Mouse (Mus musculus): ENCODE measurements around the gene Yju2. TPM values are rescaled to one million over a fixed set of nuclear protein-coding genes. Genes with fewer than 3 reads are reported as not detected.

Gene Yju2
- polyA plus RNA-seq, 1 experiment, result 14.9 TPM

DNA sequence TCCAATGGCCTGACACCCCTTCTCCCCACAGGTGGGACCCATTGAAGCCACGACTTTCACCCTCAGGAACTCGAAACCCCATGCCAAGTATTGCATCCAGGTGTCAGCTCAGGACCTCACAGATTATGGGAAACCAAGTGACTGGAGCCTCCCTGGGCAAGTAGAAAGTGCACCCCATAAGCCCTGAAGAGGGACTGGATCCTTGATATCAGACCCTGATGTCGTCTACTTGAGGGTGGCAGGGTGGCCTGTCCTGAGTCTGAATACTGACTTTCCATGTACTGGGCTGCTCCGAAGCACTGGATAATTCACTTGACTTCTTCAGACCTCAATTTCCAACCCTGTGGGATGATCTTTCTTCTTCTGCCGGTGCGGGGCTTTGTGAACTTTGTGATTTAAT, 2.3 kb upstream of the Yju2 start:
- no peak overlapping the region for H3K27ac ChIP-seq (ENCODE audit: insufficient read depth, low read length)
- H3K4me3 ChIP-seq (replicated peaks; ENCODE audit: insufficient read depth, low read depth, low read length), result peak overlapping the region; percentile 60
- TF ChIP-seq CTCF (IDR thresholded peaks at IDR 0.05; ENCODE audit: borderline replicate concordance, insufficient read depth, low read depth, low read length) (no peak), POLR2A (IDR thresholded peaks at IDR 0.05; ENCODE audit: borderline replicate concordance, insufficient read depth, low read length) (no peak)
- no peaks in the 10 kb centered on the region for H3K27me3 ChIP-seq (ENCODE audit: control insufficient read depth, insufficient read depth, low read length)
- no peak for DNase-seq
- 32% methylated on average over 6 of the region's 6 CpGs for WGBS
- H3K4me1 ChIP-seq (ENCODE audit: control insufficient read depth, insufficient read depth, low read length), result peaks cover 14% of the 10 kb centered on the region

DNA sequence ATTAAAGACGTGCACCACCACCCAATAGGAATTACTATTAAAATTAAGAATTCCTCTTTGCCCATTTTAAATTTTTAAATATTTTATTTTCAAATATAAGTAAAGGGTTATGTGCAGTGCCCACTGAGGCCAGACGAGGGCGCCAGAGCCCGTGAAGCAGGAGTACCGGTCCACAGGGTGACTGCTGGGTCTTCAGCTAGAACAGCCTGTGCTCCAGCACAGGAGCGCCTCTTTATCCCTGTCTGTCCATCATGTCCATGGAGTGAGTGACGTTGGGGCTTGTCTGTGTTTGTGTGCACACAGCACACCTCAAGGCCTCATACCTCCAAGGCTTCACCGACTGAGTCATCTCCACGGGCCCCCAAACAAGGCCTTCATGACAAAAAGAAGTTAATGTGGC, 1.7 kb upstream of the Yju2 start:
- TF ChIP-seq CTCF (IDR thresholded peaks at IDR 0.05; ENCODE audit: borderline replicate concordance, insufficient read depth, low read depth, low read length) (peak; percentile 85), POLR2A (IDR thresholded peaks at IDR 0.05; ENCODE audit: borderline replicate concordance, insufficient read depth, low read length) (no peak)
- WGBS, result 11% methylated on average over 9 of the region's 9 CpGs

DNA sequence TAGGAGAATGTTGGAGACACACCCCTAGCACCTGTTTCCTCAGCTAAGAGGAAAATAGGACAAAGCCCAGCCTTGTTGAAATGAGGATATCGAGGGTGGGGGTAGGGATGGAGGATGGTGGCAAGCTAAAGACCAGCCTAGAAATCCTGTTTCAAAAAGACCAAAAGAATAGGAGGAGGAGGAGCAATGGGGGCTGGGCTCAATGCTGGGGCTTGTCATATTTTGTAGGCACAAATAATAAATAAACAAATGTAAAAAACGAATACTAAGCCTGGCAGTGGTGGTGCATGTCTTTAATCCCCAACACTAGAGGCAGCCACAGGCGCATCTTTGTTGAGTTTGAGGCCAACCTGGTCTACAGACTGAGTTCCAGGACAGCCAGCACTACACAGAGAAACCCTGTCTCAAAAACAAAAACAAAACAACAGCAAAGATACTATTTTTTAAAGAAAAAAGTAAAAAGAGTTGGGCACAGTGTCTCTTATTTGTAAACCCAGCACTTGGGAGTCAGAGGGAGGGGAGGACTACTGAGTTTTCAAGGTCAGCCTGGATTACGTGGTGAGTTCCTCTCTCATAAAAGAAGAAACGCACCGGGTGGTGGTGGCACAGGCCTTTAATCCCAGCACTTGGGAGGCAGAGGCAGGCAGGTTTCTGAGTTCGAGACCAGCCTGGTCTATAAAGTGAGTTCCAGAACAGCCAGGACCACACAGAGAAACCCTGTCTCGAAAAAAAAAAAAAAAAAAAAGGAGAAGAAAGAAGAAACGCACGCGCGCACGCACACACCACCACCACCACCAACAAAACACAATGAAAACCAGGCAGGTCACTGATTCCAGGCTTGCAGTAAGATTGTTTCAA, 944 bp upstream of the Yju2 start:
- Histone ChIP-seq H3K4me1 (ENCODE audit: control insufficient read depth, insufficient read depth, low read length) (peaks cover 14% of the 10 kb centered on the region), H3K4me3 (replicated peaks; ENCODE audit: insufficient read depth, low read depth, low read length) (no peak overlapping the region), H3K27me3 (ENCODE audit: control insufficient read depth, insufficient read depth, low read length) (no peaks in the 10 kb centered on the region), H3K27ac (ENCODE audit: insufficient read depth, low read length) (0 out of 2 replicates have a peak overlapping the region, but pooled peaks have one; percentile 4)
- 75% methylated on average over 13 of the region's 13 CpGs for WGBS
- DNase-seq, result peak; percentile 25 to 32
- TF ChIP-seq POLR2A (IDR thresholded peaks at IDR 0.05; ENCODE audit: borderline replicate concordance, insufficient read depth, low read length), result no peak
- TF ChIP-seq CTCF (IDR thresholded peaks at IDR 0.05; ENCODE audit: borderline replicate concordance, insufficient read depth, low read depth, low read length), result no peak

More for the DNA sequence above, 1.7 kb upstream of the Yju2 start:
- no peak overlapping the region for H3K4me3 ChIP-seq (replicated peaks; ENCODE audit: insufficient read depth, low read depth, low read length)
- peak; percentile 77 to 85 for DNase-seq
- no peak overlapping the region for H3K27ac ChIP-seq (ENCODE audit: insufficient read depth, low read length)
- peaks cover 14% of the 10 kb centered on the region for H3K4me1 ChIP-seq (ENCODE audit: control insufficient read depth, insufficient read depth, low read length)
- H3K27me3 ChIP-seq (ENCODE audit: control insufficient read depth, insufficient read depth, low read length), result no peaks in the 10 kb centered on the region

DNA sequence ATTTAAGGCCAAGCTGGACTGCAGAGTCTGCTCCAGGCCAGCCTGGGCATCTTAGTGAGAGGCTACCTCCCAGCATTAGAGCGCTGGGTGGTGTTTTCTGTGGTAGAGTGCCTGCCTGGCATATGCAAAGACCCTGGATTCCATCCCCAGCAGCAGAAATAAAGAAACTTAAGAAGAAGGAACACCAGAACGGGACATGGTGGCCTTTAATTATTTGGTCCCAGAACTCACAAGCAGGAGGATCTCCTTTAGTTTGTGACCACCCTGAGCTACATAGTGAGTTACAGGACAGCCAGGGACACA, 364 bp upstream of the Yju2 start:
- Histone ChIP-seq H3K27ac (ENCODE audit: insufficient read depth, low read length) (0 out of 2 replicates have a peak overlapping the region, but pooled peaks have one; percentile 4), H3K4me3 (replicated peaks; ENCODE audit: insufficient read depth, low read depth, low read length) (peak overlapping the region; percentile 89), H3K4me1 (ENCODE audit: control insufficient read depth, insufficient read depth, low read length) (peaks cover 14% of the 10 kb centered on the region), H3K27me3 (ENCODE audit: control insufficient read depth, insufficient read depth, low read length) (no peaks in the 10 kb centered on the region)
- no peak for DNase-seq
- TF ChIP-seq CTCF (IDR thresholded peaks at IDR 0.05; ENCODE audit: borderline replicate concordance, insufficient read depth, low read depth, low read length), result no peak
- no peak for TF ChIP-seq POLR2A (IDR thresholded peaks at IDR 0.05; ENCODE audit: borderline replicate concordance, insufficient read depth, low read length)
- 23% methylated on average over 2 of the region's 2 CpGs for WGBS

DNA sequence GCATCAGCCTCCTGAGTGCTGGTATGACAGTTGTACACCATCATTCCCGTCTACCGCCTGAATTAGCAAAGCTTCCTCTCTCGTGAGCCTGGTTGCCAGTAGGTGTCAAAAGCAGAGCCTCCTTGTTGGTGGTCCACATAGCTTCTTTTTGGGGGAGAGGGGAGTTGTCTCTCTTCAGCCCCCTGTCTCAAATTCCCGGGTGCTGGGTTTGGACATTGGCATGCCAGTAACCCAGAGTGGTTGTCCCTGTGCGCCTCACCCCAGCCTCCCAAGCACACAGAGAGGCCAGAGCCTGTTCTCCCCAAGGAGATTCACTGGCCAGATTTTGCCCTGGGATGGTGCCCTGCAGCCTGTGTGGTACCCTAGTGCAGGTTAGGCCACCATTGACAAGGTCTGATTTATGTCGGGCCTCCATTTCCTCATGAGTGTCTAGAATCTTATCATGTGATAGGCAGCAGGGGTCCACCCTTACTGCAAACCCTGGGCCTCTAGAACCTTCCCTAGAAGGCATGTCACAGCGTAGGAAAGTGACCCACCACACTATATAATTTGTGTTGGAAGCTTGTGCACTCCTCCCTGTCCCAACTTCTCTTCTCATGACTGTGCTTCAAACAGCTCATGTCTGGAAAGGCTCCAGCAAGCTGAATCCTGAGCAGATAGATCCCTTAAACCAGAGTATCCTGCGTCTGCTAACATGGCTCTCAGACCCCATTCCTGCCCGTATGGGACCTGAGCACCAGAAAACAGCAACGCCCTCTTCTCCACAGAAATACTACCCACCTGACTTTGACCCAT, 1.2 kb downstream of the Yju2 start:
- Histone ChIP-seq H3K4me3 (replicated peaks; ENCODE audit: insufficient read depth, low read depth, low read length) (peak overlapping the region; percentile 44), H3K27me3 (ENCODE audit: control insufficient read depth, insufficient read depth, low read length) (no peaks in the 10 kb centered on the region), H3K4me1 (ENCODE audit: control insufficient read depth, insufficient read depth, low read length) (peaks cover 14% of the 10 kb centered on the region), H3K27ac (ENCODE audit: insufficient read depth, low read length) (no peak overlapping the region)
- peak; percentile 31 to 35 for DNase-seq
- WGBS, result 66% methylated on average over 10 of the region's 10 CpGs
- no peak for TF ChIP-seq CTCF (IDR thresholded peaks at IDR 0.05; ENCODE audit: borderline replicate concordance, insufficient read depth, low read depth, low read length)
- TF ChIP-seq POLR2A (IDR thresholded peaks at IDR 0.05; ENCODE audit: borderline replicate concordance, insufficient read depth, low read length), result no peak

DNA sequence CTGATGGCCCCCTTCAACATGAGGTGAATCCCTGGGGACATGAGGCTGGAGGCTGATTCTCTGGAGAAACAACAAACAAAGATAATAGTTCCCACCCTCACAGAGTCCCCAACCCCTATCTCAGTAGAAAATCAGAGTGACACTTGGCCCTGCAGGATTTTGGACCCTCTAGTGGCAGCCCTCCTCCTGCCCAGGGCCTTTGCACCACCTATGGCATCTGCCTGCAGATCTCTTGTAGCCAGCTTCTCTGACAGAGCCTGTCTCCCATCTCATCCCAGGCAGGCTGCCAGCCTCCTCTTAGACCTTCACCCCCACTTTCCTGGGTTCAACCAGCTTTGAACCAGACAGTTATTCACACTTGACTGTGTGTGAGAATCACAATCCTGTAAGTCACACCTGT, 1.9 kb downstream of the Yju2 start:
- Histone ChIP-seq H3K27me3 (ENCODE audit: control insufficient read depth, insufficient read depth, low read length) (no peaks in the 10 kb centered on the region), H3K4me3 (replicated peaks; ENCODE audit: insufficient read depth, low read depth, low read length) (no peak overlapping the region), H3K27ac (ENCODE audit: insufficient read depth, low read length) (no peak overlapping the region), H3K4me1 (ENCODE audit: control insufficient read depth, insufficient read depth, low read length) (peaks cover 14% of the 10 kb centered on the region)
- no peak for TF ChIP-seq POLR2A (IDR thresholded peaks at IDR 0.05; ENCODE audit: borderline replicate concordance, insufficient read depth, low read length)
- no peak for TF ChIP-seq CTCF (IDR thresholded peaks at IDR 0.05; ENCODE audit: borderline replicate concordance, insufficient read depth, low read depth, low read length)
- peak in 1 of 2 experiments; percentile 18 for DNase-seq

DNA sequence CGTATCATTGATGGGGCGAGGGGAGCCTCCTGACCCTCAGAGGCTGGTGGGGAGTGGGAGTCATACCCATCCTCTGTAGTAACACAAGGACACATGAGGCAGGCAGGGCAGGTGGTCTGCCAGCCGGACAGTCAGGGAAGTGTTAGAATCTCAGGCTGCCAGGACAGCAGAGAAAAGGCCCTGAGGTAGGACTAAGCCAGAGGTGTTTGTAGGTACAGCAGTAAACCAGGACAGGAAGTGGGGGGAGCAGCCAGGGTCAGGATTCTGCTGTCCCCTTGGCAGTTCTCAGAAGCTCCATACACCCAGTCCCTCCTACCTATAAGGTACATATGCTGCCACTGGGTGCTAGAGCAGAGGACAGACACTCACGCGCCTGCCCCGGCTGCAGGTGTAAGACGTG, 2.7 kb downstream of the Yju2 start:
- Histone ChIP-seq H3K4me3 (replicated peaks; ENCODE audit: insufficient read depth, low read depth, low read length) (no peak overlapping the region), H3K27ac (ENCODE audit: insufficient read depth, low read length) (no peak overlapping the region), H3K27me3 (ENCODE audit: control insufficient read depth, insufficient read depth, low read length) (no peaks in the 10 kb centered on the region), H3K4me1 (ENCODE audit: control insufficient read depth, insufficient read depth, low read length) (peaks cover 15% of the 10 kb centered on the region)
- peak in 1 of 2 experiments; percentile 14 for DNase-seq
- TF ChIP-seq POLR2A (IDR thresholded peaks at IDR 0.05; ENCODE audit: borderline replicate concordance, insufficient read depth, low read length) (no peak), CTCF (IDR thresholded peaks at IDR 0.05; ENCODE audit: borderline replicate concordance, insufficient read depth, low read depth, low read length) (no peak)
- WGBS, result 97% methylated on average over 7 of the region's 7 CpGs
